Mouse (Mus musculus): ENCODE results near the gene Sirt7. TPM values are rescaled to one million over a fixed set of nuclear protein-coding genes. Genes with fewer than 3 reads are reported as not detected.

Gene Sirt7
- polyA plus RNA-seq, 1 experiment: 138 TPM

DNA sequence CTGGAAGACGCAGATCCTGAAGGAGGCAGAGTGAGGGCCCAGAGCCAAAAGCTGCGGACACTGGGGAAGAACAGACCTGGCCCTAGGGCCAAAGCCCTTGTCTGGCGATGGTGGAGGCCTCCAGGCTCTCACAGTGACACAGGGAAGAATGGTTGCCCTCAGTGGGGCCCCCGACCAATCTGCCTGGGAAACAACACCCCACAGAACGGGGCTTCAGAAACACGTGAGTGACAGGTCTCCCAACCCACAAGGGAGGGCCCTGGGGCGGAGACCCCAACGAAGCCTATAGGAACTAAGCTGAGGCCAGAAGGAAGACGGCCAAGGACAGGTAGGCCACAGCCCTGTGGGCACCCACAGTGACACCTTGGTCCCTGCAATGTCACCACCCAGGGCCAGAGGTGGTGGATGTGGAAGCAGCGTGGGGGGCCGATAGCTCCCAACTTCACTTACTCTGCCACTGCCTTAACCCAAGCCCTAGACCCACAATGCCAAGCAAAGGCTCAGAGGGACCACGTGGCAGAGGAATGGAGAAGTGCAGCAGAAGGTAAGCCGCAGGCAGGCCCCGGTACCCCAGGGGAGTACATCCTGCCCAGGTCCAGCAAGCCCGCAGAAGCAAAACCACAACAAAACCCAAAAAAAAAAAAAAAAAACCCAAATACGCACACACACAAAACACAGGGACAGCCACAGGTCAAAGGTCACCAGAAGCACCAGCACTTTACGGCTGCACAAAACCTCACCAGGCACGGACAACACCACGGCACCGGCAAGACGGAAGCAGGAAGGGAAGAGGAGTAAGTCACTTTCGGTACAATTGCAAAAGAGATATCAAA is 2.6 kb upstream of the Sirt7 start:
- 11% methylated on average over 22 of the region's 22 CpGs for WGBS
- peak overlapping the region; percentile 49 for H3K4me3 ChIP-seq (replicated peaks; ENCODE audit: control insufficient read depth, low read depth, low read length)
- peak overlapping the region; percentile 53 for H3K27ac ChIP-seq (ENCODE audit: control insufficient read depth, insufficient read depth, low read depth, low read length, poor library complexity)
- peak; percentile 22; the same call in 1 of the 2 replicates for TF ChIP-seq POLR2A (IDR thresholded peaks at IDR 0.05; ENCODE audit: borderline replicate concordance, control insufficient read depth, low read depth, low read length)
- no peak for TF ChIP-seq CTCF (IDR thresholded peaks at IDR 0.05; ENCODE audit: control insufficient read depth, insufficient read depth, low read length)
- H3K4me1 ChIP-seq (ENCODE audit: control insufficient read depth, insufficient read depth, low read length): peaks cover 13% of the 10 kb centered on the region

DNA sequence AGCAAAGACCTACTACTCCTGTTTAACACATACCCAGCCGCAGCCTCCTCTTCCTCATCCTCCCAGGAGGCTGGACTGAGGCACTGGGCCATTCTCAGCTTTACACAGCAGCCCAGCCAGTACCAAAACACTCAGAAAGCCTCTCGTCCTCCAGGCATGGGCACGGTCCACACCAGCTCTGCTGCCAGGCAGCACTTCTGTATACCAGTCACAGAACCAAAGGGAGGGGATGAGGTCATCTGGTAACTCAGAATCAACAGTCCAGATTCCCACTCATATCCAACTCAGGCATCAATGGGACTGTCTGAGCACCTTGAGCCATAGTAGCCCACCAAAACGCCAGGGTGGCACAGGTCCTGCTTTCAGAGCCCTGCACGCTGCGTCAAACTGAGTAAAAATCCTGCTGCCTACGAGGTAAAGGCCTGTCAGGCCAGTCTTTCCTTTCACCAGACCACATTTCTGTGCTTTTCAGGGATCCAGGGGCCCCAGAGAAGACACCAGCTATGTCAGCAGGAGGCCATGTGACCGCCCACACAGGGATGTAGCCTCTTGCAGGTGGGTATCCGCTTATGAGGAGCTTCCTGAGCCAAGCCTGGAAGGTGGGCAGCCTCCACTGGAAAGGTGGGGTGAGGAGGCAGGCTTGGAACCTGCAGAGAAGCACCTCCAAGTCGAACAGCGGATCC is 1.9 kb upstream of the Sirt7 start:
- H3K27ac ChIP-seq (ENCODE audit: control insufficient read depth, insufficient read depth, low read depth, low read length, poor library complexity): peak overlapping the region; percentile 53
- no peak overlapping the region for H3K4me3 ChIP-seq (replicated peaks; ENCODE audit: control insufficient read depth, low read depth, low read length)
- 74% methylated on average over 11 of the region's 11 CpGs for WGBS
- TF ChIP-seq CTCF (IDR thresholded peaks at IDR 0.05; ENCODE audit: control insufficient read depth, insufficient read depth, low read length) (no peak), POLR2A (IDR thresholded peaks at IDR 0.05; ENCODE audit: borderline replicate concordance, control insufficient read depth, low read depth, low read length) (no peak)
- peaks cover 13% of the 10 kb centered on the region for H3K4me1 ChIP-seq (ENCODE audit: control insufficient read depth, insufficient read depth, low read length)

DNA sequence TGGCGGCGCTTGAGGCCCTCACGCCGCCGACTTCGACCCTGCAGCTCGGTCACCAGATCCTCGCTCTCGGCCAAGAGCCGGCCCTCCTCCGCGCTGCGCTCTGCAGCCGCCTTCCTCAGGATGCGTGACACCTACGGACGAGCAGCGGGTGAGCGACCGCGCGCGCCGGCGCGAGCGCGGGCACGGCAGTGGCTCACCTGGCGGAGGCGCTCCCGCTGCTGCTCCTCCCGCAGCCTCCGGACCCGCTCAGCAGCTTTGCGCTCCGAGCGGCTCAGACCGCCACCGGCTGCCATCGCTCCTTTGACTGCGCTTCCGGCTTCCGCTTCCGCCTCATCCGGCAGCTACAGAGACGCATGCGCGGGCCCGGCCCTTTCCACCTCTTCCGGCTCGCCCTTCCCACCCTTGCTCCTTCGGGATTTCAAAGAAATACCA is 344 bp downstream of the Sirt7 start:
- WGBS: under 1% methylated on average over 53 of the region's 53 CpGs
- no peak for TF ChIP-seq CTCF (IDR thresholded peaks at IDR 0.05; ENCODE audit: control insufficient read depth, insufficient read depth, low read length)
- peak; percentile 88; the same call in 1 of the 2 replicates for TF ChIP-seq POLR2A (IDR thresholded peaks at IDR 0.05; ENCODE audit: borderline replicate concordance, control insufficient read depth, low read depth, low read length)
- H3K4me3 ChIP-seq (replicated peaks; ENCODE audit: control insufficient read depth, low read depth, low read length): peak overlapping the region; percentile 85
- peak overlapping the region; percentile 95 for H3K27ac ChIP-seq (ENCODE audit: control insufficient read depth, insufficient read depth, low read depth, low read length, poor library complexity)
- H3K4me1 ChIP-seq (ENCODE audit: control insufficient read depth, insufficient read depth, low read length): peaks cover 10% of the 10 kb centered on the region

DNA sequence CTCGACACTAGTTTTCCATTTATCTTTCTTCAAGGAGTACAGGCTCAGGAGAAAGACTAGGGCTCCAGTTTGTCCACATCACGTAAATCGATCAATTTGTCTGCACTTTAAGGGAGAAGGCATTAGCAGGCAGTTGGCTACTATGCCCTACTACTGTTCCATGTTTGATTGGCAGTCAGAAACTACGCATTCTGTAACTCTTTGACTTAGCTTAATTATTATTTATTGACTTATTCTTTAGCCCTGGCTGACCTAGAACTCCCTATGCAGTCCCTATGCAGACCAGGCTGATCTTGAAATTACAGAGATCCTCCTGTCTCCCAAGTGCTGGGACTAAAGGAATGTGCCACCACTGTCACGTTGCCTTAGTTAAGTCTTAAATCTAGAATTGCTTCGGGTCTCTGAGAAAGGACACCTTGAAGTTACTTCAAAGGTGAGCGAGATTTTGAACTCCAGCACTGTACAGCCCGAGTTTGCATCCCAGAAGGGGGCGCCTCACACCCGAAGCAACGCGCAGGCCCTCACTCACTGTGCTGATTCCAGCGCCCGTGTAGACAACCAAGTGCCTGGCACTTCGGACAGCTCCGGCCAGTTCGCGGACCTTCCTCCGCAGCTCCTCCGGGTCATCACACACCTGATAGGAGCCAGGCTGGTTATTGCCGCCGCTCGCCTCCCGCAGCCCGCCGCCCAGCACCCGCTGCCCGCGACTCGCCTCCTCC is 920 bp downstream of the Sirt7 start:
- Histone ChIP-seq H3K4me3 (replicated peaks; ENCODE audit: control insufficient read depth, low read depth, low read length) (peak overlapping the region; percentile 85), H3K4me1 (ENCODE audit: control insufficient read depth, insufficient read depth, low read length) (peaks cover 10% of the 10 kb centered on the region), H3K27ac (ENCODE audit: control insufficient read depth, insufficient read depth, low read depth, low read length, poor library complexity) (peak overlapping the region; percentile 95)
- TF ChIP-seq CTCF (IDR thresholded peaks at IDR 0.05; ENCODE audit: control insufficient read depth, insufficient read depth, low read length): peak; percentile 86
- TF ChIP-seq POLR2A (IDR thresholded peaks at IDR 0.05; ENCODE audit: borderline replicate concordance, control insufficient read depth, low read depth, low read length): no peak
- WGBS: 11% methylated on average over 30 of the region's 30 CpGs

DNA sequence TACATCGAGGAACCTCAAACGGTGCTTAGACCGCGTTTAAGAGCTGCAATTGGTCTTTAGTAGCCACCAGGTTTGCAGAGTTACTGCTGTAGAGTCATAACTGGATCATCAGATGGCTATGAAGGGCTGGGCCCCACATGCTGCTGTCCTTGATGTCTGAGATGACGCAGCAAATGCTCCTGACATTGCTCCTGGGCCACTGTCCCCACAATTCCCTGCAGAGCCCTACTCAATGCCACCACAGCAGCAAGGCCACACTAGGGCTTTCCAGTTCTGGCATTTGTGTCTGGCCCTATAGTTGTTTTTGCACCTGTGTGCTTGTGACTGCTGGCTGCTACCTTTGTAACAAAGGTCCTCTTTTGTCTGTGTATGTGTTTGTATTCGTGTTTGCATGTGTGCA is 2.2 kb downstream of the Sirt7 start:
- WGBS: 89% methylated on average over 6 of the region's 6 CpGs
- Histone ChIP-seq H3K27ac (ENCODE audit: control insufficient read depth, insufficient read depth, low read depth, low read length, poor library complexity) (no peak overlapping the region), H3K4me3 (replicated peaks; ENCODE audit: control insufficient read depth, low read depth, low read length) (no peak overlapping the region), H3K4me1 (ENCODE audit: control insufficient read depth, insufficient read depth, low read length) (peaks cover 7% of the 10 kb centered on the region)
- TF ChIP-seq CTCF (IDR thresholded peaks at IDR 0.05; ENCODE audit: control insufficient read depth, insufficient read depth, low read length) (no peak), POLR2A (IDR thresholded peaks at IDR 0.05; ENCODE audit: borderline replicate concordance, control insufficient read depth, low read depth, low read length) (no peak)

GRCm38 (mm10) chr11:120620195-120620594 is 4.8 kb downstream of the Sirt7 start:
- no peak overlapping the region for H3K4me3 ChIP-seq (replicated peaks; ENCODE audit: control insufficient read depth, low read depth, low read length)
- no peak overlapping the region for H3K27ac ChIP-seq (ENCODE audit: control insufficient read depth, insufficient read depth, low read depth, low read length, poor library complexity)
- WGBS: 93% methylated on average over 14 of the region's 14 CpGs
- peaks cover 3% of the 10 kb centered on the region for H3K4me1 ChIP-seq (ENCODE audit: control insufficient read depth, insufficient read depth, low read length)
- TF ChIP-seq CTCF (IDR thresholded peaks at IDR 0.05; ENCODE audit: control insufficient read depth, insufficient read depth, low read length): no peak
- no peak for TF ChIP-seq POLR2A (IDR thresholded peaks at IDR 0.05; ENCODE audit: borderline replicate concordance, control insufficient read depth, low read depth, low read length)

GRCm38 (mm10) chr11:120618619-120619535 is 6.2 kb downstream of the Sirt7 start:
- TF ChIP-seq POLR2A (IDR thresholded peaks at IDR 0.05; ENCODE audit: borderline replicate concordance, control insufficient read depth, low read depth, low read length) (no peak), CTCF (IDR thresholded peaks at IDR 0.05; ENCODE audit: control insufficient read depth, insufficient read depth, low read length) (no peak)
- Histone ChIP-seq H3K4me1 (ENCODE audit: control insufficient read depth, insufficient read depth, low read length) (peaks cover 2% of the 10 kb centered on the region; the same call in 1 of the 2 replicates), H3K4me3 (replicated peaks; ENCODE audit: control insufficient read depth, low read depth, low read length) (no peak overlapping the region), H3K27ac (ENCODE audit: control insufficient read depth, insufficient read depth, low read depth, low read length, poor library complexity) (peak overlapping the region; percentile 12; the same call in 1 of the 2 replicates)
- WGBS: 93% methylated on average over 25 of the region's 25 CpGs
